Mouse (Mus musculus): ENCODE data around the gene Nol12. TPM values are rescaled to one million over a fixed set of nuclear protein-coding genes. Genes with fewer than 3 reads are reported as not detected.

The Nol12 gene
- polyA plus RNA-seq, 1 experiment from 2014 or later: 29.9 TPM

DNA sequence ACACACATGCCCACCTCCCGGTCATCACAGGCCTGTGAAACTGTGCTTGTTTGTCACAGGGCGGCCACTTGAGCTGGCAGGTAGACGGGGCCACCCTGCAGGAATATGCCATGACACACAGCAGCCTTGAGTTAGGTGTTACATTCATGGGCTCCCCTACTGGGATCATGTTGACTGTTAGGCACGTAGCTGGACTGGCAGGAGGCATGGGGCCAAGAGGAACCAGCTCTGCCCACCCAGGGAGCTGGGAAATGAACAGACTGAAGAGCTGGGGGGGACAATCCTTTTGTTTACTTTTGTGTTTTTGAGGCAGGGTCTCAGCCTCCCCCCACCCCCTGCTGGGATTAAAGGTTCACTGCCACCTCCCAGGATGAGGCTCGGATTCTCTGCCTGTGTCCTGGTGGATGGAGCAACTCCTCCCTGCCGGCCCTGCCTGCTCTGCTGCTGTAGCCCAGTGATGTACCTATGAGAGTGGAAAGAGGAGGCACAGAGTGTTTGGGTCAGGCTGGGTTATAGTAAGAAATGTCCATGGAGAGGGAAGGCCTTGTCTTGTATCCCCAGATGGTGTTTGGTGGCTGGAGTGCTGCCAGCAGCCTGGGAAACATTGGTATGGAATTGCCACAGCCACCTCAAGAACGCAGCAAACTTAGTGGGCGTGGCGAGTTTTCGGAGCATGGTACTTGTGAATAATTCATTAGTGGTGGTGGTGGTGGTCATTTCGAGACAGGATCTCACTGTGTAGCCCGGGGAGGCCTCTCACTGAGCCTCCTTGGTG lies 18.5 kb upstream of the Nol12 start:
- Histone ChIP-seq H3K27ac (no peak overlapping the region), H3K36me3 (peaks cover 11% of the 10 kb centered on the region; the same call in 1 of the 2 replicates), H3K27me3 (no peaks in the 10 kb centered on the region), H3K4me2 (peak overlapping the region; percentile 100), H3K4me3 (peak overlapping the region; percentile 74; the same call in 1 of the 2 replicates), H3K9ac (no peak overlapping the region), H3K4me1 (replicated peaks) (peaks cover 35% of the 10 kb centered on the region), H3K9me3 (replicated peaks) (no peaks in the 10 kb centered on the region)
- ATAC-seq (replicated peaks; ENCODE audit: insufficient number of reproducible peaks, insufficient read depth, low FRiP score, low read depth): no peak
- 71% methylated on average over 12 of the region's 12 CpGs for WGBS

DNA sequence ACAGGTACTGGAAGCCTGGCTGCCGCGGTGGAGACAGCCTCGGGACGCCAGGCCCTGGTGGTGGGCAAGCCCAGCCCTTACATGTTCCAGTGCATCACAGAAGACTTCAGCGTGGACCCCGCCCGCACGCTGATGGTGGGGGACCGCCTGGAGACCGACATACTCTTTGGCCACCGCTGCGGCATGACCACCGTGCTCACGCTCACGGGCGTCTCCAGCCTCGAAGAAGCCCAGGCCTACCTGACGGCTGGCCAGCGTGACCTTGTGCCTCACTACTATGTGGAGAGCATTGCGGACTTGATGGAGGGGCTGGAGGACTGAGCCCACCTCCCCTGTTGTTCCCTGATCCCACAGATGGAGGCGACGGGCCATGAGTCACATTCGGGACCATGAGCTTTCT lies 16.6 kb upstream of the Nol12 start:
- Histone ChIP-seq H3K4me3 (no peak overlapping the region), H3K9ac (no peak overlapping the region), H3K27me3 (no peaks in the 10 kb centered on the region), H3K36me3 (0 out of 2 replicates have a peak, but pooled peaks cover 3% of the 10 kb centered on the region), H3K27ac (no peak overlapping the region), H3K4me2 (no peak overlapping the region), H3K9me3 (replicated peaks) (no peaks in the 10 kb centered on the region), H3K4me1 (replicated peaks) (peaks cover 33% of the 10 kb centered on the region)
- no peak for ATAC-seq (replicated peaks; ENCODE audit: insufficient number of reproducible peaks, insufficient read depth, low FRiP score, low read depth)
- 88% methylated on average over 23 of the region's 23 CpGs for WGBS

DNA sequence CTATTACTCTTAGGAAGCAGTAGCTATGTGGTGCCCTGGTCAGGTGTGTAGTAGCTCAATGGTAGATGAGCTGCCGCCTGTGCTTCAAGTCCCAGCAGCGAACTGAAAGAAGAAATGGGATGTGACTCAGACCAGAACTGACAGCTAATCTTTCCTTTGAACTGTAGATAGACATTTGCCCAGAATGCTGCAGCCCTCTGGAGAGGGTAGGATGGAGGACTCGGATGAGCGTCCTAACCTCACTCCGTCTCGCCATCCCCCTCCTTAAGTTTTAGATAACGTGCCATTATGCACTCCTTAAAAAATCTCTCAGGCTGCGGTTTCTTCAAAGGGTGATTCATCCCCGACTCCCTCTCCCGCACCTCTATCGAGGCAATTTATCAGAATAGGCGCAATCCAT lies 14.8 kb upstream of the Nol12 start:
- no peaks in the 10 kb centered on the region for H3K27me3 ChIP-seq
- no peak overlapping the region for H3K4me2 ChIP-seq
- peaks cover 23% of the 10 kb centered on the region for H3K4me1 ChIP-seq (replicated peaks)
- H3K4me3 ChIP-seq: no peak overlapping the region
- no peak overlapping the region for H3K9ac ChIP-seq
- no peaks in the 10 kb centered on the region for H3K9me3 ChIP-seq (replicated peaks)
- ATAC-seq (replicated peaks; ENCODE audit: insufficient number of reproducible peaks, insufficient read depth, low FRiP score, low read depth): no peak
- no peak overlapping the region for H3K27ac ChIP-seq
- H3K36me3 ChIP-seq: 0 out of 2 replicates have a peak, but pooled peaks cover 3% of the 10 kb centered on the region
- 62% methylated on average over 12 of the region's 12 CpGs for WGBS

DNA sequence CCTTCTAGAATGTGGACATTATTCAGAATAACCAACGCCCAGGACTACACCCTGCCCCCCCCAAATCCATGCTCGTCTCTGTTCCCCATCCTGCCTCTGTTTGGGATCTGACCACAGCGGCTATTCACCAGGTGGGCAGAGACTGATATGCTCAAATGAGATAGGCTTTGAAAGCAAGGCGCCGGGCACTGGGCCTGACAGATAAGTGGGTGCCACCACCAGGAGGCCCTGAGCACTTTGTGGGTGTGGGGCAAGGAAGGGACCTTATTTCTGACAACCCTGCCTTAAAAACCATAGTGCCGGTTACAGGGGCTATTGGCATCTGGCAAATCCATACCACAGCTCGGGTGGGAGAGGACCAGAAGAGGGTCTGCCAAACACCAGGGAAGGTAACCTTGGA lies 12.0 kb upstream of the Nol12 start:
- Histone ChIP-seq H3K27ac (no peak overlapping the region), H3K9ac (no peak overlapping the region), H3K36me3 (0 out of 2 replicates have a peak, but pooled peaks cover 3% of the 10 kb centered on the region), H3K4me1 (replicated peaks) (peaks cover 35% of the 10 kb centered on the region), H3K27me3 (no peaks in the 10 kb centered on the region), H3K9me3 (replicated peaks) (no peaks in the 10 kb centered on the region), H3K4me3 (no peak overlapping the region), H3K4me2 (no peak overlapping the region)
- ATAC-seq (replicated peaks; ENCODE audit: insufficient number of reproducible peaks, insufficient read depth, low FRiP score, low read depth): no peak
- WGBS: 74% methylated on average over 7 of the region's 7 CpGs

DNA sequence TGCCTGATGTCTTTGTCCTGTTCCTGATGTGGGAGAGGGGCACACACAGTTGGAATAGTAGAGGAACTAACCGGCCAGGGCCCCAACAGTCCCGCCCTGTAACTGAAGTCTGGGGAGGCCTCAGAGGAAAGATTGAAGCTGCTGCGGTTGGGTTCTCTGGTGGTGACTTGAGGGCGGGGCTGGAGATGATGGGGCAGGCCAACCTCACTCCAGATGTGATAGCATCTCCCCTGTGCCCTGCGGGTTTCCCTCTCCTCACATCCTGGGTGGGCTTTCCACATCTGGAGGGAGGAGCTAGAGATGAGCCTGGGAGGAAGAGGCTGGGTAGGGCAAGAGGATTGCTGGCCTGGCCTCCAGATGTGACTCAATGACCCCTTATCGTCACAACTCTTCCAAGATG lies 11.1 kb upstream of the Nol12 start:
- Histone ChIP-seq H3K9me3 (replicated peaks) (no peaks in the 10 kb centered on the region), H3K4me2 (no peak overlapping the region), H3K4me1 (replicated peaks) (peaks cover 43% of the 10 kb centered on the region), H3K27ac (no peak overlapping the region), H3K36me3 (0 out of 2 replicates have a peak, but pooled peaks cover 3% of the 10 kb centered on the region), H3K27me3 (no peaks in the 10 kb centered on the region), H3K4me3 (no peak overlapping the region), H3K9ac (no peak overlapping the region)
- no peak for ATAC-seq (replicated peaks; ENCODE audit: insufficient number of reproducible peaks, insufficient read depth, low FRiP score, low read depth)
- 56% methylated on average over 6 of the region's 6 CpGs for WGBS

DNA sequence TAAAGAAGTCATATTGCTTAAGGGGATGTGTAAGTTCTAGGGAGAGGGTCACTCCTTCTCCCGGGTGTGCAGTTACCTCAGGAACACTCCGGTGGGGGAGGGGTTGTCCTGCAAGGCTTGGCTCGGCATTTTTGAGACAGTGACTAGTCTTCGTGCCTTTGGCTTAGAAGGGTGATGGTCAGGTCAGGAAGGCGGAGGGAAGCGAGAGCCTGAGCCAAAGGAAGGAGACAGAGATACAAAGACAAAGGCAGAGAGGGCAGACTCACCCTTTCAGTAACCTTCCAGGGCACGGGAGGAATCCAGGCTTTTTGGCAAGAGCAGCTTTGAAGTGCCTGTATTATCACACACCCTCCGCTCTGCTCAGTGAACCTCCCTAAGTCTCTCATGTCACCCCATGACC lies 9.6 kb upstream of the Nol12 start:
- Histone ChIP-seq H3K36me3 (peaks cover 6% of the 10 kb centered on the region; the same call in 1 of the 2 replicates), H3K9me3 (replicated peaks) (no peaks in the 10 kb centered on the region), H3K4me2 (no peak overlapping the region), H3K27ac (peak overlapping the region; percentile 98), H3K9ac (0 out of 2 replicates have a peak overlapping the region, but pooled peaks have one; percentile 69), H3K27me3 (no peaks in the 10 kb centered on the region), H3K4me1 (replicated peaks) (peaks cover 44% of the 10 kb centered on the region), H3K4me3 (no peak overlapping the region)
- ATAC-seq (replicated peaks; ENCODE audit: insufficient number of reproducible peaks, insufficient read depth, low FRiP score, low read depth): no peak
- 33% methylated on average over 8 of the region's 8 CpGs for WGBS

DNA sequence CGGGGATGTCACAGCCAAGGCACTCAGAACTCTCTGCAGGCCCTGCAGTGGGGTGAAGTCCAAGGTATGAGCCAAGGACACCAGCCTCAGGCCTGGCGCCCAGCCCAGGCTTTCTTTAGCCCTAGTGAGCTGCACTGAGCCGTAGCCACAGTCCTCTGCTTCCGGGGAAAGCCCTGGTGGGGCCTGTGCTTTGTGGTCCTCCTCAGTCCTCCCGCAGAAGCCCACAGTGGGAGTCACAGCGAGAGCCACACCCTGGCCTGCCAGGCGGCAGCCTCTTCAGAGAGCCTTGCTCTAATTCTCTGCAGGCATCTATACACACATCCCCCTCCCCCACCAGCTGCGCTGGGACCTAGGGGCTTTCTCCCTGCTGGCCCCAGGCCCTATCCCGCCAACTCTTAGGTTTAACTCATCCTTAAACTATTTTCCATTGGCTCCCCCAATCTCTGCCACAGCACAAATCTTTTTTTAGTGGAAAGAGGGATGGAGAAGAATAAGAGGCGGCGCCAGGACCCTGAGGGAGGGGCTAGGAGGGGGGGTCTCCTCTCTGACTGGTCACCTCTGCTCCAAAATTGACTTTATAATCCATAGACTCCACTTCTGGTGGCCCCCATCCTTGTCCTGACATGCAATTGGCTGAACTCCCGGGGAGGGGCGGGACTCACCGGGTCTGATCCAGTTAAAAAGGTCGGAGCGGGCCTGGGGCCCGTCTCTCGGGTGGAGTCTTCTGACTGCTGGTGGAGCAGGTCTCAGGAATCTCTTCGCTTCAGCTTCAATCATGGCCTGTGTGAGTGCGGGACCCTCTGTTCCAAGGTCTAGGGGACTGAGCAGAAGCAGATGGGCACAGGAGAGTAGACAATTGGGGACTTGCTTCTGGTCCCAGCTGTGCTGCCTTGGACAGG lies 8.5 kb upstream of the Nol12 start, which contains the start of gene Lgals1:
Lgals1 (plus strand) TSS at position 705 of the 899 bp plus-strand sequence.
- Histone ChIP-seq H3K36me3 (peaks cover 9% of the 10 kb centered on the region; the same call in 1 of the 2 replicates), H3K4me3 (peak within 1 kb of the TSS; percentile 57), H3K9ac (peak within 1 kb of the TSS; percentile 69), H3K4me2 (peak within 1 kb of the TSS; percentile 78), H3K4me1 (replicated peaks) (peaks cover 46% of the 10 kb centered on the region), H3K27ac (peak within 1 kb of the TSS; percentile 98), H3K27me3 (no peaks in the 10 kb centered on the region), H3K9me3 (replicated peaks) (no peaks in the 10 kb centered on the region)
- ATAC-seq (replicated peaks; ENCODE audit: insufficient number of reproducible peaks, insufficient read depth, low FRiP score, low read depth): peak; percentile 82
- 5% methylated on average over 20 of the region's 20 CpGs for WGBS

DNA sequence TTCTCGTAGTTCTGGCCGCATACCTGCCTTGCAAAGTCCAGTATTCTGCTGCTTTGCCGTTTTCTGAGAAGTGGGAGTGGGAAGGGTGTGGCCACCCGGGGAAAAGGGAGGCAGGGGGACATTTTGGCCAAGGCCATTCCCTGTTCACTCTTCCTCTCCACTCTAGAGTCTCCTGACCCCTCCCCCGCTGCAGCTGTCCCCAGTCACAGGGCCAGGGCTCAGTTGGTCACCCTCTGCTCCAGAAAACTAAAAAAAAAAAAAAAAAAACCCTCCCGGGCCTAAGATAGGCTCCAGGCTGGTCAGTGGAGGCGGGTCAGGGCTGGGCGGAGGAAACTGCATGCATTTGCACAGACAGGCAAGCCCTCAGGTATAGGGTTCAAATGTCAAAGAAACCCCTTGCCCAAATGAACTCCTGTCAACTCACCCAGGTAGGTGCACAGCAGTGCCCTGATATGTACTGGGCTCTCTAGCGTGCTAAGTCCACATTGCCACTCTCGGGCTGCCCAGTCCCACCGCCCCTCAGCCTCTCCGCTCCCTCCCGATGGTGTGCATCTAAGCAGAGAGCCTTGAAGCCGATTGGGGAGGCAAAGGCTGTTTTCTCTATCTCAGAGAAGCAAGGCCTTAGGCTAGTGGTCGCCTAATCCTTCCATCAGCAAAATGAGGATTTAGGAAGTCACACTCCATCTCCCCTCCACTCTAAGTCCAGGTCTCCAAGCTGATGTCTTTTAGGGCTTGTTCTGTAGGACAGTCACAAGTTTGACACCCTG lies 7.5 kb upstream of the Nol12 start:
- Histone ChIP-seq H3K4me2 (peak overlapping the region; percentile 78), H3K9ac (peak overlapping the region; percentile 69), H3K9me3 (replicated peaks) (no peaks in the 10 kb centered on the region), H3K27ac (peak overlapping the region; percentile 98), H3K36me3 (peaks cover 9% of the 10 kb centered on the region; the same call in 1 of the 2 replicates), H3K4me3 (peak overlapping the region; percentile 57), H3K4me1 (replicated peaks) (peaks cover 46% of the 10 kb centered on the region), H3K27me3 (no peaks in the 10 kb centered on the region)
- ATAC-seq (replicated peaks; ENCODE audit: insufficient number of reproducible peaks, insufficient read depth, low FRiP score, low read depth): no peak
- 17% methylated on average over 15 of the region's 15 CpGs for WGBS

DNA sequence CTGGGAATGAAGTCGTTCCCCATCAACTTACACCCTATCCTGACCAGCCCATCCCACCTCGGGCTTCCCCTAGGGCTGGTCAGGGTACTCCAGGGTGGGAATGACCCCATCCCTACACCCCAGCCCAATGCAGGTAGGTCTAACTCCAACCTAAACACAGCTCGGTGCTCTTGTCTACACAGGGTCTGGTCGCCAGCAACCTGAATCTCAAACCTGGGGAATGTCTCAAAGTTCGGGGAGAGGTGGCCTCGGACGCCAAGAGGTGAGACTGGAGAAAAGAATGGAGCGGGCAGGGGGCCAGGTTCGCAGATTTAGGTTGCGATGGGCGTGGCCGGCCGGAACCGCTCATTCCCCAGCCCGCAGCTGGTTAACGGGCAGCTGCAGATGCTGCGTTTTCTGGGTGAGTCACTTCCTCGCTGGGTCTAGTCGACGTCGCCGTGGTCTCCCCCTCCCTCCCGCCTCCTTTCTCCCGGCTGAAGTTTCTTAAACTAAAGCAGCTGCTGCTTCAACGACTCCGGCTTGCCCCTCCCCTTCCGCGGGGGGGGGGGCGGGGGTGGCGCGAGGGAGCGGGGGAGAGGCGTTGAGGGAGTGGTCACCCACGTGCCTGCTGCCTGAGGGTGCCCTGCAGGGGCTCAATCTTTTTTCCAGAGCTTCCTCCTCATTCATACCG lies 6.8 kb upstream of the Nol12 start:
- ATAC-seq (replicated peaks; ENCODE audit: insufficient number of reproducible peaks, insufficient read depth, low FRiP score, low read depth): peak; percentile 20
- peaks cover 46% of the 10 kb centered on the region for H3K4me1 ChIP-seq (replicated peaks)
- no peaks in the 10 kb centered on the region for H3K9me3 ChIP-seq (replicated peaks)
- peak overlapping the region; percentile 98 for H3K27ac ChIP-seq
- peak overlapping the region; percentile 69 for H3K9ac ChIP-seq
- H3K27me3 ChIP-seq: no peaks in the 10 kb centered on the region
- under 1% methylated on average over 31 of the region's 35 CpGs for WGBS
- H3K36me3 ChIP-seq: peaks cover 9% of the 10 kb centered on the region; the same call in 1 of the 2 replicates
- H3K4me2 ChIP-seq: peak overlapping the region; percentile 78
- peak overlapping the region; percentile 57 for H3K4me3 ChIP-seq

DNA sequence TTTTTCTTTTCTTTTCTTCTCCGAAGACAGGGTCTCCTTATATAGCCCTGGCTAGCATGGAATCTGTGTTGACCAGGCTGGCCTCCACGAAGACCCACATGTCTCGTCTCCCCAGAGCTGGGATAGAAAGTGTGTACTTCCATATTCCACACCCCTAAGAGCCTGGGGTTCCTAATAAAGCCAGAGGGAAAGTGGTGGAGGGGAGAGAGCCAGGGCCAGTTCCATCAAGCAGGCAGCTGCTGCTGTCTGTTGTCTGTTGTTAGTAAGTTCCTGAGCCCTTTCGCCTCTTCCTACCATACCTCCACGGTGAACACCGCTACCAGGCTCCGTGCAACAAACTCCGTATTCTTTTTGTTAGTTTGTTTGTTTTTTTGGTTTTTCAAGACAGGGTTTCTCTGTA lies 6.2 kb upstream of the Nol12 start:
- H3K4me2 ChIP-seq: peak overlapping the region; percentile 78
- no peaks in the 10 kb centered on the region for H3K27me3 ChIP-seq
- peaks cover 43% of the 10 kb centered on the region for H3K4me1 ChIP-seq (replicated peaks)
- peak overlapping the region; percentile 57 for H3K4me3 ChIP-seq
- peak overlapping the region; percentile 98 for H3K27ac ChIP-seq
- peaks cover 9% of the 10 kb centered on the region; the same call in 1 of the 2 replicates for H3K36me3 ChIP-seq
- WGBS: 45% methylated on average over 8 of the region's 8 CpGs
- no peak for ATAC-seq (replicated peaks; ENCODE audit: insufficient number of reproducible peaks, insufficient read depth, low FRiP score, low read depth)
- no peak overlapping the region for H3K9ac ChIP-seq
- H3K9me3 ChIP-seq (replicated peaks): no peaks in the 10 kb centered on the region

Measured in heart, embryonic 15.5 days (tissue).